Mouse (Mus musculus) lung, adult 2 months (tissue): ENCODE measurements around the gene Adamts18.

Source experiments
- CTCF ChIP-seq: fragments of 200-500 bp; IDR thresholded peaks from 2 replicates; pipeline ENCODE4 v1.5.1; 2011; ENCODE audit warnings: mild to moderate bottlenecking, low read length, control low read depth; ENCODE audit not compliant: insufficient read depth
- POLR2A ChIP-seq: fragments of 200-500 bp; IDR thresholded peaks from 2 replicates; pipeline ENCODE4 v1.6.1; 2011; ENCODE audit warnings: low read depth, mild to moderate bottlenecking, control low read depth, low read length, borderline replicate concordance; ENCODE audit errors: extremely low read depth

DNA sequence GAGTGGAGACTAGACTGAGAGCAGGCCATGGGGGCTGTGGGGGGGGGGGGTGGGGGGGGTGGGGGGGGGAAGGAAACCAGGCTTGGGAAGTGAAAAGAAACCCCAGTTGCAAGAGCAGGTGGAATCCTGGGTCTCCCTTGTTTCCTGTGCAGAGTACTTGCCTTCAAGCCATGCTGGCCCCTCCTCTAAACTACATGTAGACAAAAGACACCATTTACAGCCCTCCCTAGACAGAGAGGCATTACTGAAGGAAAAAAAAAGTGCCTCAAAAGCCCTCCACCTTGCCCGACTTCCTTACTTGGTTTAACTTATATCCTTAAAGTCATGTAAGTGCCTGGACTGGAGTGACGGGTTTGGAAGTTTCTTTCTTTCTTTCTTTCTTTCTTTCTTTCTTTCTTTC is 67.0 kb downstream of the Adamts18 start:
- TF ChIP-seq CTCF (no peak), POLR2A (no peak)
